Mouse (Mus musculus) hindbrain, embryonic 11.5 days (tissue): ENCODE data around the gene Hcn1. TPM values are rescaled to one million over a fixed set of nuclear protein-coding genes. Genes with fewer than 3 reads are reported as not detected.

ENCODE experiments used
- ATAC-seq: fragments of 200-750 bp; cut with Nextera tagmentation; 2 replicates; pipeline ENCODE4 v1.8.0; 2017; ENCODE audit warnings: mild to moderate bottlenecking, moderate TSS enrichment, moderate library complexity; ENCODE audit not compliant: low FRiP score
- DNase-seq: peaks from one replicate; pipeline ENCODE4 v3.0.0-alpha.2; 2015; ENCODE audit warnings: low spot score
- H3K27ac ChIP-seq: fragments of 300-500 bp; sonication (generic); 2 replicates; pipeline ENCODE4 v1.5.1; 2014; ENCODE audit warnings: mild to moderate bottlenecking, low read depth, low read length
- H3K27me3 ChIP-seq: fragments of 300-500 bp; sonication (generic); 2 replicates; pipeline ENCODE4 v1.6.1; 2014; ENCODE audit warnings: mild to moderate bottlenecking, low read length, moderate library complexity, mixed read lengths; ENCODE audit not compliant: control insufficient read depth, insufficient read depth
- H3K36me3 ChIP-seq: fragments of 300-500 bp; sonication (generic); 2 replicates; pipeline ENCODE4 v1.6.1; 2014; ENCODE audit warnings: mild to moderate bottlenecking, low read length, moderate library complexity, mixed read lengths; ENCODE audit not compliant: control insufficient read depth, insufficient read depth
- H3K4me1 ChIP-seq: fragments of 300-500 bp; sonication (generic); replicated peaks from 2 replicates; pipeline ENCODE4 v1.6.1; 2014; ENCODE audit warnings: low read length, mixed read lengths; ENCODE audit not compliant: control insufficient read depth, insufficient read depth
- H3K4me2 ChIP-seq: fragments of 300-500 bp; sonication (generic); replicated peaks from 2 replicates; pipeline ENCODE4 v1.6.1; 2014; ENCODE audit warnings: mild to moderate bottlenecking, low read depth, low read length
- H3K4me3 ChIP-seq: fragments of 300-500 bp; sonication (generic); 2 replicates; pipeline ENCODE4 v1.5.1; 2014; ENCODE audit warnings: low read depth, low read length
- H3K9ac ChIP-seq: fragments of 300-500 bp; sonication (generic); 2 replicates; pipeline ENCODE4 v1.6.1; 2014; ENCODE audit warnings: low read depth, low read length
- H3K9me3 ChIP-seq: fragments of 300-500 bp; sonication (generic); 2 replicates; pipeline ENCODE4 v1.6.1; 2016; ENCODE audit warnings: low read length; ENCODE audit not compliant: control insufficient read depth
- WGBS: fragments of 180-500 bp; shearing (Covaris S2); extraction: QIAGEN DNeasy Blood & Tissue Kit; methylation state at CpG from one replicate; pipeline ENCODE4 v1.1.7; 2014; 5-methylcytosine and 5-hydroxymethylcytosine counted together
- polyA plus RNA-seq: library from polyadenylated mRNA; unstranded; fragments of >200 nt; fragmentation: Nextera tagmentation; extraction: Ambion mirVana; gene quantifications from 2 replicates; pipeline ENCODE4 v1.2.1, GENCODE M21; 2014

The Hcn1 gene
- polyA plus RNA-seq, 1 experiment from 2014 or later = 0.06 TPM

DNA sequence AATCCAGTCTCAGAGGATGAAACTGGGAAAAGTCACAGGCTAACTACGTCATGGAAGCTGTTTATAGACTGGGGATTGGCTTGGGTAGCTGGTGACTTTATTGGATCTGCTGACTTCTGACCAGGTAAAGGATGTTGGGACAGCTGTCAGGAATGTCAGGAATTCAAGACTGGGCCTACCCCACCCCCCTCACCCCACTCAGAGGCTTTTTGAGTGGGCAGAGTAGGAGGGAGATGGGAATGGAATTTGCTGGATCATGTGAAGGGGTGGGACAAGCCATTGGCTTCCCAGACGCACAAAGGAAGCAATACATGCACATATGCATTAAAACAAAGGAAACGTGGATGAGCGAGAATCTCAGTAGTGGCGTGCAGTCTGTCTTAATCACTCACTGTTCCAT lies 433.5 kb downstream of the Hcn1 start:
- DNase-seq = no peak
- Histone ChIP-seq H3K27ac (no peak overlapping the region), H3K9me3 (no peaks in the 10 kb centered on the region), H3K27me3 (no peaks in the 10 kb centered on the region), H3K4me1 (no peaks in the 10 kb centered on the region), H3K36me3 (no peaks in the 10 kb centered on the region), H3K4me3 (no peak overlapping the region), H3K4me2 (no peak overlapping the region), H3K9ac (no peak overlapping the region)
- 78% methylated on average over 5 of the region's 5 CpGs for WGBS
- 0 out of 2 replicates have a peak, but pooled peaks have one; percentile 11 for ATAC-seq
